Mouse (Mus musculus): ENCODE results near the gene Adck2.

Adck2 gene

GRCm38 (mm10) chr6:39559276-39559939, 14.3 kb upstream of the Adck2 start:
- DNase-seq = no peak

- DNase-seq = peak; percentile 96
These were observed 11.3 kb upstream of the Adck2 start for GRCm38 (mm10) chr6:39562166-39563015.

GRCm38 (mm10) chr6:39567528-39567927, 6.1 kb upstream of the Adck2 start:
- DNase-seq = peak; percentile 63

GRCm38 (mm10) chr6:39570426-39570825, 3.2 kb upstream of the Adck2 start:
- DNase-seq = no peak

GRCm38 (mm10) chr6:39574555-39574869, 839 bp downstream of the Adck2 start:
- DNase-seq = no peak

GRCm38 (mm10) chr6:39574951-39575350, 1.3 kb downstream of the Adck2 start:
- DNase-seq = no peak

- DNase-seq = no peak
These were observed 5.9 kb downstream of the Adck2 start for GRCm38 (mm10) chr6:39579552-39579951.

- no peak for DNase-seq
These were observed 6.9 kb downstream of the Adck2 start for GRCm38 (mm10) chr6:39580558-39580957.

GRCm38 (mm10) chr6:39581087-39581784, 7.6 kb downstream of the Adck2 start:
- no peak for DNase-seq

- no peak for DNase-seq
These were observed 11.8 kb downstream of the Adck2 start, which contains the start of gene Gm42420 for GRCm38 (mm10) chr6:39585517-39585916. TSS of gene Gm42420 (plus strand) at chr6:39585753.

GRCm38 (mm10) chr6:39591481-39591880, 17.8 kb downstream of the Adck2 start:
- no peak for DNase-seq

- DNase-seq = peak; percentile 96
These were observed 18.9 kb downstream of the Adck2 start, which contains the start of gene Ndufb2 for GRCm38 (mm10) chr6:39592401-39593214. TSS of gene Ndufb2 (plus strand) at chr6:39592574.

GRCm38 (mm10) chr6:39600851-39601250, 27.2 kb downstream of the Adck2 start:
- peak; percentile 14 for DNase-seq

- no peak for DNase-seq
These were observed 28.2 kb downstream of the Adck2 start for GRCm38 (mm10) chr6:39601828-39602227.

GRCm38 (mm10) chr6:39604565-39604964, 30.9 kb downstream of the Adck2 start:
- no peak for DNase-seq

- DNase-seq = no peak
These were observed 32.4 kb downstream of the Adck2 start for GRCm38 (mm10) chr6:39606056-39606455.

GRCm38 (mm10) chr6:39606862-39607261, 33.2 kb downstream of the Adck2 start:
- DNase-seq = peak; percentile 40

- DNase-seq = no peak
These were observed 33.7 kb downstream of the Adck2 start for GRCm38 (mm10) chr6:39607365-39607764.

- DNase-seq = no peak
These were observed 36.5 kb downstream of the Adck2 start for GRCm38 (mm10) chr6:39610207-39610606.

GRCm38 (mm10) chr6:39611296-39611695, 37.6 kb downstream of the Adck2 start:
- DNase-seq = no peak

Measured in lung, postnatal 36 days (tissue).